Mouse (Mus musculus): ENCODE measurements around the gene Il21. TPM values are rescaled to one million over a fixed set of nuclear protein-coding genes. Genes with fewer than 3 reads are reported as not detected.

The Il21 gene
- polyA plus RNA-seq, 1 experiment from 2014 or later, result not detected

DNA sequence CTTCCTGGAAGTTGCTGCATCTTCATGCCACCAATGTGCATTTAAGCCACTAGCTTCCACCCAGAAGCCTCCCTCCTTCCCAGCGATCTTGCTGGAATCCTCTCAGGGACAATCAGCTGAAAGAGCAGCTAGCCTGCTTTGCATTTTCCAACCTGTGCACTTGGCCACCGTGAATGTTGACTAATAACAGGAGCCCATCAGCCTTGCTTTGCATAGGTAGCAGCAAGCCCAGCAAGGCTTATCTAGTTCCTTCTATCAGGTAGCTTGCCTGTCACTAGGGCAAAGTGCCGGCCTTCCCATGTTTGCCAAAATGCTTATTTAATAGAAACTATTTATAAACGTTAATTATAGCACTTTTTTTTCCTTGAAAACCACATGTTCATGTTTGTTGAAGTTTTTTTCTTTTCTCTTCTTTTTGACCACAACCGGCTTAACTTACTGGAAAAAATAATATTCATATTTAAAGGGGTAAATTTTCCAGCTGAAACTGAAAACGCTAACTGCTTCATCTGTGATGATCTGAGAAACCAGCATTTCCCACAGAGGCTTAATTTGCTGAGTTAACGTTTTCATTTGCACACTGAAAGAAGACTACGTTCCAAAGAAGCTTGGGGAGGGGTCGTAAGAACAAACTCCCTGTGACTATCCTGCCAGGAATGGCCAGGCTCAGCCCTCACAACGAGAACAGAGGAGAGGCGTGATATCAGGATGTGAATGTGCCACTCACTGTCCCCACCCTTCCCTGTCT lies 3.2 kb downstream of the Il21 start:
- Histone ChIP-seq H3K27ac (no peak overlapping the region), H3K9ac (no peak overlapping the region), H3K9me3 (replicated peaks) (no peaks in the 10 kb centered on the region), H3K36me3 (no peaks in the 10 kb centered on the region), H3K4me2 (replicated peaks) (no peak overlapping the region), H3K4me1 (no peaks in the 10 kb centered on the region), H3K27me3 (no peaks in the 10 kb centered on the region), H3K4me3 (no peak overlapping the region)
- ATAC-seq (ENCODE audit: low FRiP score), result no peak
- WGBS, result 66% methylated on average over 11 of the region's 11 CpGs

DNA sequence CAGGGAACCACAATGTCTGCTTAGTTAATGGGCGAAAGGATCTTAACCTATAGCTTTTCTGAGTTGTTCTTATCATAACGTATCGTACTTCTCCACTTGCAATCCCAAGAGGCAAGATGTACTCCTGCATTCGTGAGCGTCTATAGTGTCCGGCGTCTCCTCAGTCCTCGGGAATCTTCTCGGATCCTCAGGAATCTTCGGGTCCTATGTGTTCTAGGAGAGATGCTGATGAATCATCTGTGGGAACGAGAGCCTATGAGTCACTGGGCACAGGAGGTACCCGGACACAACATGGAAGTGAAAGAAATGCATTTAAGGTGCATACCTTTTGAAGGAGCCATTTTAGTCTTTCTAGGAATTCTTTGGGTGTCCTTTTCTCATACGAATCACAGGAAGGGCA lies 7.3 kb downstream of the Il21 start:
- Histone ChIP-seq H3K4me1 (no peaks in the 10 kb centered on the region), H3K4me3 (no peak overlapping the region), H3K9me3 (replicated peaks) (no peaks in the 10 kb centered on the region), H3K4me2 (replicated peaks) (no peak overlapping the region), H3K36me3 (no peaks in the 10 kb centered on the region), H3K27me3 (no peaks in the 10 kb centered on the region), H3K9ac (no peak overlapping the region), H3K27ac (no peak overlapping the region)
- ATAC-seq (ENCODE audit: low FRiP score), result no peak
- WGBS, result 92% methylated on average over 13 of the region's 13 CpGs

DNA sequence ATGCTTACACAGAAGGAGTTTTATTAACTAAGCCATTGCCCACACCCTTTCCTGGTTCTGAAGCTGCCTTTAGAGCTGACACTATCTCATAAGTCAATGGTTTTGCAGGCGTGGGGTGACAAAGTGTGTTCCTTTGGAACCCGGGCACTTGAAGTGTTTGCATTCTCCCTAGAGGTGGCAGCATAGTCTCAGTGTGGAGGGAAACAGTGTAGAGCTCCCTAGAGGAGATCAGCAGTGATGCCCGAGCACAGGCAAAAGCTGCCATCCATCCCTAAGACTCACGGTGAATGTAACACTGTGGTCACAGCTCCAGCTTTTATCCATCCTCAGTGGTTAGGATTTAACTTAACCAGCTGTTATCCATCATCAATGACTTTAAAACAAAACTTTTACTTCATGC lies 13.4 kb downstream of the Il21 start:
- Histone ChIP-seq H3K36me3 (no peaks in the 10 kb centered on the region), H3K27ac (no peak overlapping the region), H3K27me3 (no peaks in the 10 kb centered on the region), H3K4me3 (no peak overlapping the region), H3K9ac (no peak overlapping the region), H3K4me1 (no peaks in the 10 kb centered on the region), H3K9me3 (replicated peaks) (no peaks in the 10 kb centered on the region), H3K4me2 (replicated peaks) (no peak overlapping the region)
- no peak for ATAC-seq (ENCODE audit: low FRiP score)
- 44% methylated on average over 4 of the region's 4 CpGs for WGBS

DNA sequence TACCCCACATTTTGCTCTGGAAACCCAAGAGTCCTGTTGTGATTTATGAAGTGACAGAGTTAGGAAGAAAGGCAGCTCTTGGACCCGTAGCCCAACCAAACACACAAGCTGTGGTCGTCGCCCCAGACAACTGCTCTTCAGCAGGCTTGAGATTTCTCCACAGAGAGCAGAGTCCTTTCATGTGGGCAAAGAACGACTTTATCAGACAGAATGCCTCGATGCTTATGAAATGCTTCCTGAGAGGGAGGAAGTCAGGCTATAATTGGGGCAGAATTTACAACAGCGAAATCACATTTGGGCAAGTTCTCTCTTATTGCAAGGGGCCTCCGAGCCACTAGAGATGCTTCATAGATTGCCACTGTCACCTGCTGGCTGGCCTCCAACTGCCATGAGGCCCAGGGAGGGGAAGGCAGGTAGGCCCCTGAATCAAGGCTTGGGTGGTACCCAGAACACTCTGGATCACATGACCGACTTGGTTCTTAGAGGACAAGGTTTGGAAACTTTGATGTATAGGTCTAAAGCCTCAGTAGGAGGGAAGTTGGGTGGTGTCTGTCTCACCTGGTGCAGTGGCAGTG lies 27.1 kb downstream of the Il21 start:
- no peak overlapping the region for H3K27ac ChIP-seq
- 82% methylated on average over 8 of the region's 8 CpGs for WGBS
- H3K4me3 ChIP-seq, result no peak overlapping the region
- no peak overlapping the region for H3K4me2 ChIP-seq (replicated peaks)
- no peak for ATAC-seq (ENCODE audit: low FRiP score)
- no peak overlapping the region for H3K9ac ChIP-seq
- H3K4me1 ChIP-seq, result peaks cover 8% of the 10 kb centered on the region
- no peaks in the 10 kb centered on the region for H3K36me3 ChIP-seq
- no peaks in the 10 kb centered on the region; the same call in 1 of the 2 replicates for H3K27me3 ChIP-seq
- no peaks in the 10 kb centered on the region for H3K9me3 ChIP-seq (replicated peaks)

DNA sequence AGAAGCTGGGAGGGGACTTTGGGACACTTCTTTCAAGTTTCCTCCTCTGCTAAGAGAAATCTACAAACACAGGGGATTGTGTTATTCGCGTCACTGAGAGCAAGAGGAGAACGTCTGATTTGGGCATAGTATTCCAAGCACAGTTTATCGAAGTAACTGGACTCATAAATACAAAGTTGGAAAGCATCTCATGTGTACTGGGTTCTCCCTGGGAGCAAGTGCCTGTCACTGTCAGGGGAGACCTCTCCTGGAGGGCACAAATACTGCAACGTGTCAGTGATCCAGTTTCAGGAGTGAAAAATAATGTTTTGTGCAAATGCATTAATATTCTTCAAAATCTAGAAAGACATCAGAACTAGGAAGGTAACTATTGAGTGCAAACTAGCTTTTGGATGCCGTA lies 27.9 kb downstream of the Il21 start:
- H3K4me2 ChIP-seq (replicated peaks), result peak overlapping the region; percentile 81
- H3K9ac ChIP-seq, result peak overlapping the region; percentile 63
- ATAC-seq (ENCODE audit: low FRiP score), result peak; percentile 69
- H3K36me3 ChIP-seq, result no peaks in the 10 kb centered on the region
- H3K4me1 ChIP-seq, result peaks cover 8% of the 10 kb centered on the region
- no peak overlapping the region for H3K27ac ChIP-seq
- no peaks in the 10 kb centered on the region for H3K9me3 ChIP-seq (replicated peaks)
- WGBS, result 26% methylated on average over 6 of the region's 6 CpGs
- peak overlapping the region; percentile 46 for H3K4me3 ChIP-seq
- H3K27me3 ChIP-seq, result no peaks in the 10 kb centered on the region; the same call in 1 of the 2 replicates

DNA sequence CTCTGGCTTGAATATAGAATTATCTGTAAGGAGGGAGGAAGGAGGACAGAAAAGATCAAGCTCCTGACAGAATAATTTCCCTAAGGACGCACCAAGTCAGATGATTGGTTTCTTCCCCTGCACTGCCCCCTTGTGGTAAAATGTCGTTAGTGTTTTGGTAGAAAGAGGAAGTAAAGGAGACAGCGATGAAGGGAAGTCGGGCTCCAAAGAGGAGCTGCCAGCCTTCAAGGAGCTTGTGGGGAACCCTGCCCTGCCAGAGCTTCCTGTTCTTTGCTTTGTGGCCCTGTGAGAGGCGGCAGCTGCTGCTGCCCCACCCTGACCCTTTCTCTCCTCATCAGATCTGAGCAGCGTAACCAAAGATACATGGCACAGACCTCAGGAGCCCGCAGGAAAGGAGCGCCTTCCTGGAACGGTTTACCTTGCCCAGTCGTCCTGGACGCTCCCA lies 28.4 kb downstream of the Il21 start:
- peak overlapping the region; percentile 81 for H3K4me2 ChIP-seq (replicated peaks)
- H3K9me3 ChIP-seq (replicated peaks), result no peaks in the 10 kb centered on the region
- peak; percentile 72 for ATAC-seq (ENCODE audit: low FRiP score)
- H3K27me3 ChIP-seq, result no peaks in the 10 kb centered on the region; the same call in 1 of the 2 replicates
- H3K27ac ChIP-seq, result no peak overlapping the region
- WGBS, result 3% methylated on average over 11 of the region's 11 CpGs
- H3K4me1 ChIP-seq, result peaks cover 8% of the 10 kb centered on the region
- H3K36me3 ChIP-seq, result no peaks in the 10 kb centered on the region
- peak overlapping the region; percentile 46 for H3K4me3 ChIP-seq
- H3K9ac ChIP-seq, result peak overlapping the region; percentile 63

DNA sequence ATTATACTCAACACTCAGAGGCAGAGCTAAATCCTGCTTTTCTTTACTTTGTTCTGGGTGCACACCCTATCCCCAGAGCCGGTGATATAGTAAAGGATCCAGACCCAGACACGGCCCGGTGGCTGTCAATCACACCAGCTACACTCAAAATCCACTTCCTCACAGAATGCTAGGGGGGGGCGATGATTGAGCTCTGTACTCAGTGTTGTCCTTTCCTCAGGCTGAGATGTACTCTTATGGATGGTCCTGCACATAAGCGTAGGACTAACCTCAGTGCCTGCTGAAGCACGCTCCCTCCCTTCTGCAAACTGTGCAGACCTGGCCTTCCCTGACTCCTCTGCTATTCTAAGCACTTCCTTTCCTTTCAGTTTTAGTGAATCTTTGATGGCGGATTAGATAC lies 29.6 kb downstream of the Il21 start:
- no peaks in the 10 kb centered on the region; the same call in 1 of the 2 replicates for H3K27me3 ChIP-seq
- 67% methylated on average over 7 of the region's 7 CpGs for WGBS
- peaks cover 8% of the 10 kb centered on the region for H3K4me1 ChIP-seq
- H3K9me3 ChIP-seq (replicated peaks), result no peaks in the 10 kb centered on the region
- no peaks in the 10 kb centered on the region for H3K36me3 ChIP-seq
- no peak overlapping the region for H3K4me2 ChIP-seq (replicated peaks)
- no peak overlapping the region for H3K9ac ChIP-seq
- H3K27ac ChIP-seq, result no peak overlapping the region
- no peak overlapping the region for H3K4me3 ChIP-seq
- no peak for ATAC-seq (ENCODE audit: low FRiP score)

DNA sequence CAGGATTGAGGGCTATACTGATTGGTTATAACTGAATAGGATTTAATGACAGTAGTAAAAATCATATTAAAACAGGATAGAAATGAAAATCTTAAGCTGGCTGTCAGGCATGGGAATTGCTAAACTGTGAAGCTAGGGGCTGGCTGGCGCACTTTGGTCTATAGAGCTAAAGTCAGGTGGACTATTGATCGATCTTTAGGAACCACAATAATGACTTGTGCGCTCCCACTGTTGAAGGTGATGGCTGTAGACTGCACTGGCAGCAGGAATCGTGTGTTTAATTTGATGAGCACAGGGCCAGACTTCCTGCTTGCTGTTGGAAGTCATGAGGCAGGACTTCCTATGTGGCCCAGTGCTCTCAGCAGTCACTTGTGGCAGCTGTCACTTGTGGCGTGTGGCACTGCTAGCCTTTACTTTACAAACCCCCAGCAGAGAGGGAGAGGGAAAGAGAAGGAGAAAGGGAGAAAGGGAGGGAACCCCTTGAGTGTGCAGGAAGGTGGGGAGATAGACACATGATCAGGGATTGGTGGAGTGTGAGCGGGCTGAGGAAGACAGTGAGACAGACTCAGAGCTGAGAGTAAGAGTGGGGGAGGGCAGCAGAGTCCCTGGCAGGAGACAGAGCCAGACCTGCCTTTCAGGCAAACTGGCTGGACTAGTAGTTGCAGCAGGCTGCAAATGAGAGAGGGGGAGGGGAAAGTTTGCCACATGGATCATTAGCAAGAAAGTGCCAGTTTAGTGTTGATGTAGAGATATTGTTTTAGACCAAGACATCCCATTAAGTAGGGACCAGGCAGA lies 31.1 kb downstream of the Il21 start:
- peaks cover 8% of the 10 kb centered on the region for H3K4me1 ChIP-seq
- H3K27me3 ChIP-seq, result no peaks in the 10 kb centered on the region; the same call in 1 of the 2 replicates
- H3K9ac ChIP-seq, result no peak overlapping the region
- no peak for ATAC-seq (ENCODE audit: low FRiP score)
- H3K36me3 ChIP-seq, result no peaks in the 10 kb centered on the region
- H3K4me2 ChIP-seq (replicated peaks), result no peak overlapping the region
- no peak overlapping the region for H3K27ac ChIP-seq
- H3K9me3 ChIP-seq (replicated peaks), result no peaks in the 10 kb centered on the region
- 56% methylated on average over 6 of the region's 6 CpGs for WGBS
- H3K4me3 ChIP-seq, result no peak overlapping the region

DNA sequence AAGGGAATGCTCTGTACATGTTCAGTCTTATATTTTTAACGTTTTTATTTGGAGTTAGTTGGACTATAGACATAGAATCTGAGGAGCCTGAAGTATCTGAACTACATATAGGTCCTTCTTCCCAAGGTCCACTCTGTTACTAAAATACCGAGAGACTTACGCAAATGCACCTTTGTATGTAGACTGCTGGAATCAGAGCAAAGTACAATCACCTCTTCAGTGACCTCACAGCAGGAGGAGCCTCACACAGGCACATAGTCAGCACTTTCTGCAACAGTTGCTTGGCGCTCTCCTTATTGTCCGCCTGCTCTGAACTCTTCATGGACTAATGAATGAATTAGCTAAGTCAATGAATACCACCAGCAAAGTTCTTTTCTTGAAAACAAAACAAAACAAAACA lies 34.1 kb downstream of the Il21 start:
- no peaks in the 10 kb centered on the region for H3K27me3 ChIP-seq
- ATAC-seq (ENCODE audit: low FRiP score), result no peak
- WGBS, result 66% methylated on average over 5 of the region's 5 CpGs

DNA sequence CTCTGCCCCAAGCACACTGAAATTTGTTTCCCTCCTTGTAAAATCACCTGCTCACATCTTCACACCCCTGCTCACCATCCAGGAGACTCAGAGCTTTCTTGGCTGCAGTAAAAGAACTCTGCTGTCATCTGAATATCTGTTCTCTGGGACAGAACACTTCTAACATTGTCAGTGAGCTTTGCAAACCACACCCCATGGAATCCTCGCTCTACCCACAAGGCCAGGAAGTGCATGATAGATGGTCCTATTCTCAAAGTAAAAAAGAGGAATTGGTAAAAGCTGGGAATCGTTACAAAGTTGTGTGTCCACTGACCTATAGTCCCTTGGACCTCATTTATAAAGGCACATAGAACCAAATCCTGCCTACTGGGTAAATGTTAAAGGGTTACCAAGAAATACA lies 40.5 kb downstream of the Il21 start:
- no peak for ATAC-seq (ENCODE audit: low FRiP score)
- Histone ChIP-seq H3K27me3 (no peaks in the 10 kb centered on the region), H3K4me1 (no peaks in the 10 kb centered on the region), H3K4me2 (replicated peaks) (no peak overlapping the region), H3K36me3 (no peaks in the 10 kb centered on the region), H3K4me3 (no peak overlapping the region), H3K9ac (no peak overlapping the region), H3K9me3 (replicated peaks) (no peaks in the 10 kb centered on the region), H3K27ac (no peak overlapping the region)
- WGBS, result 78% methylated on average over 2 of the region's 2 CpGs

More for the DNA sequence above, 34.1 kb downstream of the Il21 start:
- no peak overlapping the region for H3K27ac ChIP-seq
- H3K9me3 ChIP-seq (replicated peaks), result no peaks in the 10 kb centered on the region
- H3K4me3 ChIP-seq, result no peak overlapping the region
- H3K4me2 ChIP-seq (replicated peaks), result no peak overlapping the region
- H3K36me3 ChIP-seq, result no peaks in the 10 kb centered on the region
- peaks cover 8% of the 10 kb centered on the region for H3K4me1 ChIP-seq
- no peak overlapping the region for H3K9ac ChIP-seq

DNA sequence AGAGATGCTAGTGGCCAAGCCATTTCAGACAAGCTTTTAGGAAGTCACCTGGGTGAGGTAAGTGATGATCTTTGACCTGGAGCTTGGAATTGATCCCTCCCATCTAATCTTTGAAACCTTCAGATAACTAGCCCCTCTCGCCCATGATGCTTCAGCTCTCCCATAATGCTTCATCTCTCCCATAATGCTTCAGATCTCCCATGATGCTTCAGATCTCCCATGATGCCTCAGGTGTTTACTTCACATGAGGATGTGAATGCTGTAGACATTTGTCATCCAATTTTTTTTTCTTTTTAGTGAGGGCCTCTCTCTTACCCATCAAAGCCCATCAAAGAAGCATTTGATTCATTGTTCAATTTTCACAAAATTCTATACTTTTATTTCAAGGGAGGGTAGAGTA lies 46.9 kb downstream of the Il21 start:
- no peak for ATAC-seq (ENCODE audit: low FRiP score)
- Histone ChIP-seq H3K27me3 (no peaks in the 10 kb centered on the region), H3K36me3 (no peaks in the 10 kb centered on the region), H3K4me2 (replicated peaks) (no peak overlapping the region), H3K9me3 (replicated peaks) (no peaks in the 10 kb centered on the region), H3K9ac (no peak overlapping the region), H3K27ac (no peak overlapping the region), H3K4me1 (peaks cover 4% of the 10 kb centered on the region; the same call in 1 of the 2 replicates), H3K4me3 (no peak overlapping the region)
- WGBS, result 81% methylated on average over 1 of the region's 1 CpGs

DNA sequence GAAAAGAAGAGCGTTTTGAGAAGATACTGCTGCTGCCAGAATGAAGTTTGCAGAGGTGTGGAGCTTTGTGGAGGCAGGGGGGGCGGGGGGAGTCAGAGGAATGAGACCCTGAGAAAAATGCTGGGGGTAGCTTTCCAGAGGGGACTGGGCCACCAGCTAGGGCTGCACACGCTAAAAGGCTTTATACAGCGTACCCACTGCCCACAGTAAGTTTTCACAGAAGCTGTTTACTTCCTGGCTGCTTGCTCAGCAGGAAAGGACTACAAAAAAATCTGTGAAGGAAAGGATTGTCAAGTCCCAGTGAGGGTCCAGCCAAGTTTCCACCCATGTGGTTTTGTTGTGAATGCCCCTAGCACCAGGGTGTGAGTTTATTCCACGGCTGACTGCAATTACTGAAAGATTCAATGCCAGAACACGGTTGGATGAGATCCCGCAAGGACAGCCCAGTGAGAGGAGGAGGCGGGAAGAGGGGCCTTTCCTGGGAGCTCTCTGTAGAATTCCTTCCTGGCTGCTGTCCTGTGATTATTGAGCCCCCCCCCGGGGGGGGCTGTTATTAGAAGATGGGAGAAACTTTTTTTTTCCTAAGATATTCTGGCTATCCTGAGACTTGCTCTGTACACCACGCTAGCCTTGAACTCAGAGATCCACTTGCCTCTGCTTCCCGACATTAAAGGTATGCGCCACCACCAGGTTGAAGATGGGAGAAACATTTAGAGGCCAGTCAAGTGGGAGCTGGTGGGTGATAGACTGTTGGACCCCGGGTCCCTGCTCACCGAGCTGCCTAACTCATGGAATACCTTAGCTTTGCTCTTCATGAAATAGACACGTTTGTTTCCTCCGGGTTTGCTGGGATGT lies 49.8 kb downstream of the Il21 start:
- 41% methylated on average over 16 of the region's 16 CpGs for WGBS
- Histone ChIP-seq H3K9ac (no peak overlapping the region), H3K36me3 (no peaks in the 10 kb centered on the region), H3K4me1 (peaks cover 4% of the 10 kb centered on the region; the same call in 1 of the 2 replicates), H3K9me3 (replicated peaks) (no peaks in the 10 kb centered on the region), H3K4me2 (replicated peaks) (no peak overlapping the region), H3K4me3 (no peak overlapping the region), H3K27me3 (no peaks in the 10 kb centered on the region), H3K27ac (no peak overlapping the region)
- peak; percentile 73 for ATAC-seq (ENCODE audit: low FRiP score)
